Mouse (Mus musculus): ENCODE data around the gene Gm20388.

DNA sequence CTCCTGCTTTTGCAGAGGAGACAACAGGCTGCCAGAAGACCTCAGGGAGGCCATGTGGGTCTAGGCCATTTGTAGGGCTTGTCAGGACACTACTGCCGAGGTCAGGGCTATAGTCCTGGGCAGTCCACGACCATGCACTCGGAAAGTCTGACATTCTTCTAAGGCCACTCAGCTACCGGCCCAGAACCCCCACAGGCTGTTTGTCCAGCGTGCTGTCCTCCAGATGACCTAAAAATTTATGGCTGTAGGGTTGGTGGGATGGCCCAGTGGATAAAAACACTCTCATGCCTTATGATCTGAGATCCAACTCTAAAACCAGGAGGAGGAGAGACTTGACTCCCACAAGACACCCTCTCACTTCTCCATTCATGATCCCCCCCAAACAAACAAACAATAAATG is 2753.0 kb downstream of the Gm20388 start:
- TF ChIP-seq CTCF (IDR thresholded peaks at IDR 0.05; ENCODE audit: low read depth, low read length) (no peak), POLR2A (IDR thresholded peaks at IDR 0.05; ENCODE audit: insufficient read depth, low read length) (no peak)

Data from ES-Bruce4 (cell line).